Mouse (Mus musculus) small intestine, adult 2 months (tissue): Measurements from ENCODE around the gene Tnfsfm13. TPM values are rescaled to one million over a fixed set of nuclear protein-coding genes. Genes with fewer than 3 reads are reported as not detected.

ENCODE experiments used
- H3K27ac ChIP-seq: fragments of 200-500 bp; 2 replicates; pipeline ENCODE4 v1.5.1; 2012; ENCODE audit warnings: low read depth, low read length, control low read depth, inconsistent platforms; ENCODE audit not compliant: insufficient read depth
- H3K27me3 ChIP-seq: fragments of 200-500 bp; 2 replicates; pipeline ENCODE4 v1.6.1; 2012; ENCODE audit warnings: mild to moderate bottlenecking, moderate library complexity, low read length, inconsistent platforms; ENCODE audit not compliant: control insufficient read depth, insufficient read depth
- H3K36me3 ChIP-seq: fragments of 200-500 bp; 2 replicates; pipeline ENCODE4 v1.6.1; 2012; ENCODE audit warnings: mild to moderate bottlenecking, low read length, control low read depth, inconsistent platforms; ENCODE audit not compliant: control insufficient read depth, insufficient read depth
- H3K4me1 ChIP-seq: fragments of 200-500 bp; 2 replicates; pipeline ENCODE4 v1.6.1; 2012; ENCODE audit warnings: low read length, inconsistent platforms, mixed read lengths; ENCODE audit not compliant: control insufficient read depth, insufficient read depth, insufficient read length
- H3K4me3 ChIP-seq: fragments of 200-500 bp; 2 replicates; pipeline ENCODE4 v1.5.1; 2012; ENCODE audit warnings: low read depth, mild to moderate bottlenecking, control low read depth, inconsistent platforms, low read length, moderate library complexity
- CTCF ChIP-seq: fragments of 200-500 bp; IDR thresholded peaks from 2 replicates; pipeline ENCODE4 v1.5.1; 2012; ENCODE audit warnings: low read depth, mild to moderate bottlenecking, control low read depth, inconsistent platforms, low read length, moderate library complexity, mixed read lengths; ENCODE audit not compliant: insufficient replicate concordance, insufficient read length; ENCODE audit errors: extremely low read depth
- POLR2A ChIP-seq: fragments of 200-500 bp; IDR thresholded peaks from 2 replicates; pipeline ENCODE4 v1.6.1; 2012; ENCODE audit warnings: low read depth, mild to moderate bottlenecking, control low read depth, inconsistent platforms, low read length, moderate library complexity
- WGBS: fragments of 180-500 bp; shearing (Covaris S2); methylation state at CpG from one replicate; pipeline ENCODE4 v1.1.7; 2018; 5-methylcytosine and 5-hydroxymethylcytosine counted together
- polyA plus RNA-seq: library from polyadenylated mRNA; depleted of rRNA; stranded (reverse); fragments of >200 nt; gene quantifications from 2 replicates; pipeline ENCODE4 v1.2.3, GENCODE M21; 2012

The Tnfsfm13 gene
- polyA plus RNA-seq, 1 experiment = 1.8 TPM

- Histone ChIP-seq H3K27ac (no peak overlapping the region), H3K4me3 (no peak overlapping the region), H3K27me3 (no peaks in the 10 kb centered on the region), H3K4me1 (peaks cover 7% of the 10 kb centered on the region; the same call in 1 of the 2 replicates), H3K36me3 (no peaks in the 10 kb centered on the region)
- TF ChIP-seq POLR2A (no peak), CTCF (no peak)
- WGBS = 77% methylated on average over 3 of the region's 3 CpGs
Observed at GRCm38 (mm10) chr11:69710470-69710869, 14.6 kb upstream of the Tnfsfm13 start.

- no peak overlapping the region for H3K4me3 ChIP-seq
- no peaks in the 10 kb centered on the region for H3K27me3 ChIP-seq
- TF ChIP-seq POLR2A = no peak
- no peak for TF ChIP-seq CTCF
- no peaks in the 10 kb centered on the region for H3K36me3 ChIP-seq
- 71% methylated on average over 11 of the region's 11 CpGs for WGBS
- H3K27ac ChIP-seq = no peak overlapping the region
- peaks cover 7% of the 10 kb centered on the region; the same call in 1 of the 2 replicates for H3K4me1 ChIP-seq
Observed at GRCm38 (mm10) chr11:69709554-69710446, 13.9 kb upstream of the Tnfsfm13 start.

GRCm38 (mm10) chr11:69708614-69709265, 12.8 kb upstream of the Tnfsfm13 start:
- Histone ChIP-seq H3K27ac (no peak overlapping the region), H3K27me3 (no peaks in the 10 kb centered on the region), H3K36me3 (no peaks in the 10 kb centered on the region), H3K4me3 (no peak overlapping the region), H3K4me1 (peaks cover 10% of the 10 kb centered on the region)
- WGBS = 90% methylated on average over 3 of the region's 3 CpGs
- no peak for TF ChIP-seq CTCF
- no peak for TF ChIP-seq POLR2A

- Histone ChIP-seq H3K4me1 (peaks cover 10% of the 10 kb centered on the region), H3K27me3 (no peaks in the 10 kb centered on the region), H3K4me3 (no peak overlapping the region), H3K27ac (no peak overlapping the region), H3K36me3 (no peaks in the 10 kb centered on the region)
- no peak for TF ChIP-seq POLR2A
- no peak for TF ChIP-seq CTCF
- 78% methylated on average over 4 of the region's 4 CpGs for WGBS
Observed at GRCm38 (mm10) chr11:69707873-69708381, 12.0 kb upstream of the Tnfsfm13 start.

- Histone ChIP-seq H3K27ac (no peak overlapping the region), H3K4me3 (no peak overlapping the region), H3K4me1 (peaks cover 10% of the 10 kb centered on the region), H3K36me3 (no peaks in the 10 kb centered on the region), H3K27me3 (no peaks in the 10 kb centered on the region)
- 75% methylated on average over 4 of the region's 4 CpGs for WGBS
- TF ChIP-seq CTCF = no peak
- no peak for TF ChIP-seq POLR2A
Observed at GRCm38 (mm10) chr11:69707480-69707847, 11.6 kb upstream of the Tnfsfm13 start.

GRCm38 (mm10) chr11:69706775-69707479, 11.0 kb upstream of the Tnfsfm13 start:
- Histone ChIP-seq H3K4me1 (peaks cover 10% of the 10 kb centered on the region), H3K36me3 (no peaks in the 10 kb centered on the region), H3K27ac (no peak overlapping the region), H3K27me3 (no peaks in the 10 kb centered on the region), H3K4me3 (no peak overlapping the region)
- 36% methylated on average over 6 of the region's 6 CpGs for WGBS
- no peak for TF ChIP-seq CTCF
- TF ChIP-seq POLR2A = no peak
